Mouse (Mus musculus) kidney, postnatal 4 days (tissue): ENCODE results near the gene Car8.
A peak's percentile ranks its signal among the peaks of the same experiment; 100 is the strongest.
"Not testable (repeated sequence)": the region's sequence is repeated elsewhere in the genome, so short reads cannot be mapped to it uniquely, and the experiment has no call there.

Experiments used
- DNase-seq, 2 experiments: peaks; one replicate each; pipeline ENCODE4 v3.0.0; 2021; ENCODE audit warnings: mixed read lengths in 2 of 2

The Car8 gene

DNA sequence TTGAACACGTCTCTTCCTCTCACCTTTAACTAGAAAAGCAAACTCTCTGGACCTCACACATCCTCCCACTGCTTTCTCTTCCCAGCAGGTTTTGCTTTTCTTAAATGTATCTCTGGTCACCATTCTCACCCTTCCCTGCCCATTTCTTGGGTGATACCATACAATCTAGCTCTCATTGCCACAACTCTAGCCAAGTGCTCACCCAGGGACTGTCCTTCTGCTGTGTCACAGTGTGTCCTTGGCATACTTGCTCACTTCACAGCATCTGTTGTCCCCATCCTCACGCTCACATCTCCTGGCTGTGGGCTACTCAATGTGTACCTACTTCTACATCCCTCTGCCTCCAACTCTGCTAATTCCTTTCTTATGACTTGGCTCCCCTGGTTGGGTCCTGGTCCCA, 37.2 kb downstream of the Car8 start:
- DNase-seq: no peak

DNA sequence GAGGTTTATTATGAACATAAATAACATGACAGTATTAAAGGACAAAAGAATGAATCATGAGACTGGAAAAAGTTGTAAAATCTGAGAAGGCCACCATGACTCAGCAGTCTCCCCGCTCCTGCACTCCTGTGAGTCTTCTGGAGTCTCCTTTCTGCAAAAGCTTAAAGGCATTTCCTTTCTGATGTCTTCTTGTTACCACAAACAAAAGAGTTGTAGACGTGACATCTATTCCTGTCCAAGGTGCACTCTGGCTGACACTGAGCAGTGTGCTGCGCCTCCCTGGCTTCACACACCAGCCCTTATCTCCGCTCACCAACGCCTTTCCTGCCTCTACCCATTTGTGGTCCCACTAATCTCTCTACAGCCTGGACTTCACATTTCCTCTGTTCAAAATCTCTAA, 38.8 kb downstream of the Car8 start:
- peak; percentile 23 to 42 for DNase-seq

DNA sequence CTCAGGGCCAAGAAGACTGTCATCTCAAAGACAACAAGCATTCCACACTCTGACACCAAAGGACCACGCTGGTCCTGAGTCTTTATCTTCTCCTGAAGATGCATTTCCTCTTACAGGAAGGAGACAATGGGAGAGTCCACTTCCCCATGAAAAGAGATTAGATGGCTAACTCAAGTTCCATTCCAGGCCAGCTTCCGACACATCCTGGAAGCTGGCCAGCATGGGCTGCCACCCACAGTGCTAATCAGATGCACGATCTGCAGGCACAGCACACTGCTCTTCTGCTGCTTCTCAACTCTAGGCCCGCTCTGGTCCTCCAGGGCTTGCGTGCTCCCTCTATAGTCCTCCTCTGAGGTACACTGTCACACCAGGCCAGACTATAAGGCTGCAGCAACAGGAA, 40.8 kb downstream of the Car8 start:
- peak; percentile 29 to 50 for DNase-seq

GRCm38 (mm10) chr4:8190441-8190840, 48.4 kb downstream of the Car8 start:
- DNase-seq: no peak

DNA sequence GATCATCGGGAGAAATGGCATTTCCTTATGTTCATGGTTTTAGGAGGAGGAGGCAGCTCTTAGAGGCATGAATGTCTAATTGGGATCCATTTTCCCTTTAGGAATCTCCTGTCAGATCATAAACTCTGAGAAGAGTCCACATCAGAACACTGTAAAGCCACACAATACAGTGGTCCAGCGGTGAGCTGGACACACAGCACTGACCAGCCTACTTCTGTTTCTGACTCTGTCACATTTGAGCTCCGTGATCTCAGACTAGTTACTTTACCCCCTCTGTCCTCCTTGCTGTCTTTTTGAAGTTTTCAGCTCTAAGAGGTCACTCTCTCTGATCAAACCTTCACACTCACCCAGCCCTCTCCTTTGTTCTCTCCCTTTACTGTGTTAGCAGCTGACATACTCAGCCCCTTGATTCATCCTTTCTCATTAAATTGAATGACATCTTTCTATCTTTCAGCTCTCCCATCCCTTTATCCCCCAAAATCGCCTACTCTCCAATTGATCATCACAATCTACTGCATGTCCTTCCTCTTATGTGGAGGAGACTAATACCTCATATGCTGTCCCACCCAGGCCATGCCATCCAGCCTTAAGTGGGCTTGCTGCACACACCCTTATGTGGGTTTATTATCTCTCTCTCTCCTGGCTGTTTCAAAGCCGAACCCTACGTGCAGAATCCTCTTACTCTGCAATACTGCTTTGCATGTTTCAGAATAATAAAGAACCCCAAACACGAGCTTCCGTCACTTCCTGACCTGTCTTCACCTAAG, 51.7 kb downstream of the Car8 start:
- DNase-seq: no peak

GRCm38 (mm10) chr4:8180576-8180975, 58.3 kb downstream of the Car8 start:
- DNase-seq: no peak

- no peak for DNase-seq
Measured at GRCm38 (mm10) chr4:8154589-8155198, 84.1 kb downstream of the Car8 start.

DNA sequence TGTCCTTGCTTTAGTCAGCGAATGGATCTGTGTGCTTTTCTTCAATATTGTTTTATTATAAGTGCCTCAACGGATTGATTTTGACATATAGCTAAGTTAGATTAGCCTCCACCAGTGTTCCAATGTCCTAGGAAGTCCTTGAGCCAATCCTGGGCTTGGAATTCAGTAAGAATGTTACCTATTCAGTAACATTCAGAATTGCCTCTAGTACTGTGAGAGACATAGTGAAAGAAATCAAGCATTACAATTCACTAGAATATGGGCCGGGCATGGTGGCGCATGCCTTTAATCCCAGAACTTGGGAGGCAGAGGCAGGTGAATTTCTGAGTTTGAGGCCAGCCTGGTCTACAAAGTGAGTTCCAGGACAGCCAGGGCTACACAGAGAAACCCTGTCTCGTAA, 84.9 kb downstream of the Car8 start:
- DNase-seq: not testable (repeated sequence)

- no peak for DNase-seq
Measured at GRCm38 (mm10) chr4:8137403-8137802, 101.4 kb downstream of the Car8 start.

- no peak for DNase-seq
Measured at GRCm38 (mm10) chr4:8132024-8132423, 106.8 kb downstream of the Car8 start.

- peak; percentile 5 to 32 for DNase-seq
Measured at GRCm38 (mm10) chr4:8113558-8113957, 125.3 kb downstream of the Car8 start.

DNA sequence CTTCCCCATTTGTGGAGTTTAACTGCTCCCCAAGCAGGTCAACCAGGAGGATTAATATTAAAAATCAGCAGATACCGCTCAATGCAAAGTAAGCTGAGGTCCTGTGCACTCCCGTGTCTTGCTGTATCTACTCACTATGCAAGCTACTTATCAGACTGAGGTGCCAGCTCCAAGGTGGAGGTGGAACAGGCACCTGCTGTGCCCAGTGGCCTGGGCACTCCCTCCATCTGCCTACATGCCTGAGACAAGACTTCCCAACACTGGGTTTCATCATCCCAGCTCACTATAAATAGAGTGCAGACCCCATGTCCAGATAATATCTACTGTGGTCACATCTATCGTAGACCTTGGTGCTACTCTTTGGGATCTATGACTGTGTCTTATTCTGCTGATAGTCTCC, 127.0 kb downstream of the Car8 start:
- no peak for DNase-seq

- DNase-seq: no peak
Measured at GRCm38 (mm10) chr4:8109906-8110567, 128.8 kb downstream of the Car8 start.

- no peak for DNase-seq
Measured at GRCm38 (mm10) chr4:8101466-8101865, 137.4 kb downstream of the Car8 start.

DNA sequence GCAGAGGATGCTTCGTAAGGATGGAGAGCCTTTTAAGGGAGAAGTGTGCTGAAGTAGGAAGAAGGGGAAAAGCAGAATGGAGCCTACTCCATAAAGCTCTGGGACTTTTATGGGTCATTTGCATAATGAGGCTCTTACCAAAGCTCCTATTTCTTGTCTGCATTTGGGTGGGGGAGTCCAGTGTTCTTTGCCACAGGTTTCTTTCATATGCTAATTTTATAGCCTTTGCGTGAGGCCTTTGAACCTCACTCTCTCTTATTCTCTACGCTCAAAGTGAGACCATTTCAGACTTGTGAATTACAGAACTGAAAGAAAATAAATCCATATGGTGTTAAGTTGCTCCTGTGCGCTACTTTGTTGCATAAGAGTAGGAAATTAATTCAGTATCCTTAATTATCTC, 140.8 kb downstream of the Car8 start:
- DNase-seq: no peak

GRCm38 (mm10) chr4:8097683-8098082, 141.2 kb downstream of the Car8 start:
- DNase-seq: no peak

DNA sequence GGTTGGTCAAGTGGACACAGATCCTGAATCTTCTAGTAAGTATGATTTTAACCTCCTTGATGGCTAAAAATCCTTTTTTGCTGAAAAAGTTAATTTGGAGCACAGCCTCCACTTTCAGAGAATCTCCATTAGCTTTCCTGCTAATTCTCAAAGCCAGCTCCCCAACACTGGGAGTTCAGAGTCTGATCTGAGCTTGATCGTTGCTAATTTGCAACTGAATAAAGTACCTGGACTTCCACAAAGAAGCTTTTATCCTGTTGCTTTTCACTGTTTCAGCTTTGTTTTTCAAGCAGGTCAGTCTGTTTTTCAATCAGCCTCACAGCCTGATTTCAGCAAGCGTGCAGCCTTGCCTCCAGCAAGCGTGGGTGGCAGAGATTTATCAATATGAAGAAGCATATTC, 145.3 kb downstream of the Car8 start:
- DNase-seq: not testable (repeated sequence)
